Mouse (Mus musculus) myocyte (in vitro differentiated cells): Measurements from ENCODE around the gene Fabp6.

ENCODE experiments used
- CEBPB ChIP-seq: IDR thresholded peaks from 2 replicates; pipeline ENCODE4 v1.6.1; 2011; ENCODE audit warnings: mild to moderate bottlenecking, moderate library complexity; ENCODE audit not compliant: poor library complexity, insufficient read depth, severe bottlenecking
- E2F4 ChIP-seq: IDR thresholded peaks from one replicate; pipeline ENCODE4 v1.6.1; 2011; ENCODE audit warnings: mild to moderate bottlenecking, control low read depth, moderate library complexity; ENCODE audit not compliant: insufficient read depth
- MAX ChIP-seq: IDR thresholded peaks from one replicate; pipeline ENCODE4 v1.6.1; 2011; ENCODE audit warnings: low read depth, mild to moderate bottlenecking, control low read depth
- POLR2A ChIP-seq: IDR thresholded peaks from one replicate; pipeline ENCODE4 v1.6.1; 2011; ENCODE audit warnings: low read depth, mild to moderate bottlenecking, control low read depth, moderate library complexity; ENCODE audit not compliant: insufficient read length
- SRF ChIP-seq: IDR thresholded peaks from one replicate; pipeline ENCODE4 v1.6.1; 2011; ENCODE audit warnings: low read depth; ENCODE audit not compliant: control insufficient read depth, insufficient read length

DNA sequence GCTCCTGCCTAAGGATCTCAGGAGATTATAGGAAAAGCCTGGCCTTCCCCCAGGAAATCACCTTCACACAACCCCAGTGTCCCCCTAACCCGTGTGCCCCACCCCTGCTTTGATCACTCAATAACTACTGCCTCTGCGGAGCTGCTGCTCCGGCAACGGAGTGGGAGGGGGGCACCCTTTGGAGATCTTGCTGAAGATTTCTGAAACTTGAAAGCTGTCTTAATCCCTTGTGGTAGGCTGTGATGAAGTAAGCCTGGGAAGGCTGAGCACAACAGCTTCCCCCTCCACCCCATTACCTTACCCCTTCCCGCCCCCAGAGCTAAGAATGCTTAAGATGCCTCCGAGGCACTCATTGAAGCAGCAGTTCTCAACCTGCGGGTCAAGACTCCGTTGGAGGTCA lies 35.5 kb downstream of the Fabp6 start:
- TF ChIP-seq CEBPB = no peak
- TF ChIP-seq MAX = no peak
- no peak for TF ChIP-seq POLR2A
- no peak for TF ChIP-seq E2F4
- TF ChIP-seq SRF = no peak
